Mouse (Mus musculus) stomach, embryonic 16.5 days (tissue): ENCODE data around the gene Adh5. TPM values are rescaled to one million over a fixed set of nuclear protein-coding genes. Genes with fewer than 3 reads are reported as not detected.

Source experiments
- ATAC-seq: fragments of 200-750 bp; cut with Nextera tagmentation; 2 replicates; pipeline ENCODE4 v1.8.0; 2017; ENCODE audit warnings: moderate number of reproducible peaks, moderate TSS enrichment; ENCODE audit not compliant: insufficient read depth, low FRiP score
- H3K27ac ChIP-seq: fragments of 300-500 bp; sonication (generic); 2 replicates; pipeline ENCODE4 v1.5.1; 2014; ENCODE audit warnings: low read length
- H3K27me3 ChIP-seq: fragments of 300-500 bp; sonication (generic); 2 replicates; pipeline ENCODE4 v1.6.1; 2014; ENCODE audit warnings: low read length, control low read depth, mixed read lengths; ENCODE audit not compliant: control insufficient read depth, insufficient read depth
- H3K36me3 ChIP-seq: fragments of 300-500 bp; sonication (generic); 2 replicates; pipeline ENCODE4 v1.6.1; 2014; ENCODE audit warnings: low read length; ENCODE audit not compliant: control insufficient read depth, insufficient read depth
- H3K4me1 ChIP-seq: fragments of 300-500 bp; sonication (generic); 2 replicates; pipeline ENCODE4 v1.6.1; 2014; ENCODE audit warnings: low read length, control low read depth, mixed read lengths; ENCODE audit not compliant: control insufficient read depth, insufficient read depth
- H3K4me2 ChIP-seq: fragments of 300-500 bp; sonication (generic); 2 replicates; pipeline ENCODE4 v1.6.1; 2014; ENCODE audit warnings: low read depth, low read length, mixed read lengths
- H3K4me3 ChIP-seq: fragments of 300-500 bp; sonication (generic); replicated peaks from 2 replicates; pipeline ENCODE4 v1.5.1; 2014; ENCODE audit warnings: mild to moderate bottlenecking, low read length
- H3K9ac ChIP-seq: fragments of 300-500 bp; sonication (generic); 2 replicates; pipeline ENCODE4 v1.6.1; 2014; ENCODE audit warnings: low read length
- H3K9me3 ChIP-seq: fragments of 300-500 bp; sonication (generic); replicated peaks from 2 replicates; pipeline ENCODE4 v1.6.1; 2016; ENCODE audit warnings: low read length, control low read depth; ENCODE audit not compliant: control insufficient read depth
- WGBS: fragments of 180-500 bp; shearing (Covaris S2); extraction: QIAGEN DNeasy Blood & Tissue Kit; methylation state at CpG from one replicate; pipeline ENCODE4 v1.1.7; 2014; 5-methylcytosine and 5-hydroxymethylcytosine counted together
- polyA plus RNA-seq: library from polyadenylated mRNA; unstranded; fragments of >200 nt; fragmentation: Nextera tagmentation; extraction: Ambion mirVana; gene quantifications from 2 replicates; pipeline ENCODE4 v1.2.1, GENCODE M21; 2015

Gene Adh5
- 169 and 178 TPM in 2 replicates for polyA plus RNA-seq

GRCm38 (mm10) chr3:138442612-138443464 lies at the start of gene Adh5:
Adh5 (plus strand) TSS chr3:138443093.
- peak within 1 kb of the TSS; percentile 95 for H3K9ac ChIP-seq
- ATAC-seq = peak; percentile 100
- peaks cover 8% of the 10 kb centered on the region for H3K4me1 ChIP-seq
- H3K27me3 ChIP-seq = no peaks in the 10 kb centered on the region
- no peaks in the 10 kb centered on the region for H3K9me3 ChIP-seq
- peak within 1 kb of the TSS; percentile 75 for H3K4me2 ChIP-seq
- under 1% methylated on average over 85 of the region's 86 CpGs for WGBS
- peaks cover 5% of the 10 kb centered on the region; the same call in 1 of the 2 replicates for H3K36me3 ChIP-seq
- H3K27ac ChIP-seq = peak within 1 kb of the TSS; percentile 82
- H3K4me3 ChIP-seq = peak within 1 kb of the TSS; percentile 92

- H3K4me3 ChIP-seq = no peak overlapping the region
- H3K4me1 ChIP-seq = no peaks in the 10 kb centered on the region
- no peak overlapping the region for H3K4me2 ChIP-seq
- 81% methylated on average over 3 of the region's 3 CpGs for WGBS
- no peaks in the 10 kb centered on the region for H3K27me3 ChIP-seq
- no peak overlapping the region for H3K9ac ChIP-seq
- no peak for ATAC-seq
- H3K27ac ChIP-seq = no peak overlapping the region
- H3K9me3 ChIP-seq = no peaks in the 10 kb centered on the region
- H3K36me3 ChIP-seq = no peaks in the 10 kb centered on the region
Measured at GRCm38 (mm10) chr3:138404872-138405271, 38.0 kb upstream of the Adh5 start.

- Histone ChIP-seq H3K4me3 (no peak overlapping the region), H3K4me1 (no peaks in the 10 kb centered on the region), H3K9ac (no peak overlapping the region), H3K4me2 (no peak overlapping the region), H3K36me3 (no peaks in the 10 kb centered on the region), H3K27ac (no peak overlapping the region), H3K27me3 (no peaks in the 10 kb centered on the region), H3K9me3 (no peaks in the 10 kb centered on the region)
- WGBS = 33% methylated on average over 3 of the region's 3 CpGs
- ATAC-seq = no peak
Measured at GRCm38 (mm10) chr3:138405341-138405740, 37.6 kb upstream of the Adh5 start.

GRCm38 (mm10) chr3:138405840-138406239 lies 37.1 kb upstream of the Adh5 start:
- H3K9ac ChIP-seq = no peak overlapping the region
- 79% methylated on average over 7 of the region's 7 CpGs for WGBS
- no peak overlapping the region for H3K4me2 ChIP-seq
- H3K4me1 ChIP-seq = no peaks in the 10 kb centered on the region
- ATAC-seq = no peak
- H3K27me3 ChIP-seq = no peaks in the 10 kb centered on the region
- no peak overlapping the region for H3K4me3 ChIP-seq
- H3K36me3 ChIP-seq = no peaks in the 10 kb centered on the region
- H3K9me3 ChIP-seq = no peaks in the 10 kb centered on the region
- no peak overlapping the region for H3K27ac ChIP-seq

GRCm38 (mm10) chr3:138407920-138408319 lies 35.0 kb upstream of the Adh5 start:
- Histone ChIP-seq H3K27ac (no peak overlapping the region), H3K9ac (no peak overlapping the region)

GRCm38 (mm10) chr3:138409585-138409984 lies 33.3 kb upstream of the Adh5 start:
- H3K36me3 ChIP-seq = no peaks in the 10 kb centered on the region
- 72% methylated on average over 1 of the region's 1 CpGs for WGBS

More at GRCm38 (mm10) chr3:138407920-138408319, 35.0 kb upstream of the Adh5 start:
- Histone ChIP-seq H3K4me2 (no peak overlapping the region), H3K9me3 (no peaks in the 10 kb centered on the region), H3K27me3 (no peaks in the 10 kb centered on the region), H3K36me3 (no peaks in the 10 kb centered on the region), H3K4me1 (no peaks in the 10 kb centered on the region), H3K4me3 (no peak overlapping the region)
- 83% methylated on average over 1 of the region's 1 CpGs for WGBS
- no peak for ATAC-seq

GRCm38 (mm10) chr3:138410211-138410610 lies 32.7 kb upstream of the Adh5 start:
- Histone ChIP-seq H3K36me3 (no peaks in the 10 kb centered on the region), H3K27ac (no peak overlapping the region), H3K4me2 (no peak overlapping the region), H3K9me3 (no peaks in the 10 kb centered on the region), H3K4me1 (no peaks in the 10 kb centered on the region), H3K9ac (no peak overlapping the region), H3K4me3 (no peak overlapping the region), H3K27me3 (no peaks in the 10 kb centered on the region)
- no peak for ATAC-seq
- 69% methylated on average over 3 of the region's 3 CpGs for WGBS

More at GRCm38 (mm10) chr3:138409585-138409984, 33.3 kb upstream of the Adh5 start:
- Histone ChIP-seq H3K4me3 (no peak overlapping the region), H3K27ac (no peak overlapping the region), H3K9me3 (no peaks in the 10 kb centered on the region), H3K4me1 (no peaks in the 10 kb centered on the region), H3K27me3 (no peaks in the 10 kb centered on the region), H3K4me2 (no peak overlapping the region), H3K9ac (no peak overlapping the region)
- ATAC-seq = no peak

- no peak for ATAC-seq
- 76% methylated on average over 6 of the region's 6 CpGs for WGBS
- Histone ChIP-seq H3K9ac (no peak within 1 kb of the TSS), H3K4me2 (no peak within 1 kb of the TSS), H3K27me3 (no peaks in the 10 kb centered on the region), H3K27ac (no peak within 1 kb of the TSS), H3K4me1 (no peaks in the 10 kb centered on the region), H3K4me3 (no peak within 1 kb of the TSS), H3K36me3 (no peaks in the 10 kb centered on the region), H3K9me3 (no peaks in the 10 kb centered on the region)
Measured at GRCm38 (mm10) chr3:138415121-138415690, 27.7 kb upstream of the Adh5 start, which contains the start of gene Adh4. Adh4 (plus strand) TSS chr3:138415466.

- no peaks in the 10 kb centered on the region for H3K27me3 ChIP-seq
- no peak overlapping the region for H3K9ac ChIP-seq
- WGBS = 58% methylated on average over 6 of the region's 6 CpGs
- H3K9me3 ChIP-seq = no peaks in the 10 kb centered on the region
- H3K4me2 ChIP-seq = no peak overlapping the region
- no peak for ATAC-seq
- H3K4me3 ChIP-seq = no peak overlapping the region
- H3K36me3 ChIP-seq = no peaks in the 10 kb centered on the region
- H3K4me1 ChIP-seq = no peaks in the 10 kb centered on the region
- H3K27ac ChIP-seq = no peak overlapping the region
Measured at GRCm38 (mm10) chr3:138419369-138419768, 23.5 kb upstream of the Adh5 start.
